Mouse (Mus musculus) bone marrow macrophage, adult 2 months (primary cell): ENCODE results near the gene Bpifb9b. TPM values are rescaled to one million over a fixed set of nuclear protein-coding genes. Genes with fewer than 3 reads are reported as not detected.
"Not testable (repeated sequence)": the region's sequence is repeated elsewhere in the genome, so short reads cannot be mapped to it uniquely, and the experiment has no call there.

Experiments
- H3K27ac ChIP-seq: 2 replicates; pipeline ENCODE4 v1.5.1; 2012; ENCODE audit warnings: low read depth, low read length; ENCODE audit not compliant: insufficient read depth
- H3K4me1 ChIP-seq: 2 replicates; pipeline ENCODE4 v1.6.1; 2012; ENCODE audit warnings: low read length; ENCODE audit not compliant: control insufficient read depth, insufficient read depth
- H3K4me3 ChIP-seq: 2 replicates; pipeline ENCODE4 v1.5.1; 2012; ENCODE audit warnings: mild to moderate bottlenecking, low read length, moderate library complexity; ENCODE audit not compliant: insufficient read depth
- CTCF ChIP-seq: IDR thresholded peaks from 2 replicates; pipeline ENCODE4 v1.5.1; 2012; ENCODE audit warnings: low read depth, mild to moderate bottlenecking, low read length, moderate library complexity
- POLR2A ChIP-seq: IDR thresholded peaks from 2 replicates; pipeline ENCODE4 v1.6.1; 2012; ENCODE audit warnings: mild to moderate bottlenecking, low read depth, low read length, borderline replicate concordance
- polyA plus RNA-seq: library from polyadenylated mRNA; stranded (reverse); fragments of >200 nt; gene quantifications from 2 replicates; pipeline ENCODE4 v1.2.4, GENCODE M21; 2012; ENCODE audit not compliant: missing spikeins, insufficient read depth, insufficient read length

The Bpifb9b gene
- polyA plus RNA-seq, result not detected in 2 replicates

DNA sequence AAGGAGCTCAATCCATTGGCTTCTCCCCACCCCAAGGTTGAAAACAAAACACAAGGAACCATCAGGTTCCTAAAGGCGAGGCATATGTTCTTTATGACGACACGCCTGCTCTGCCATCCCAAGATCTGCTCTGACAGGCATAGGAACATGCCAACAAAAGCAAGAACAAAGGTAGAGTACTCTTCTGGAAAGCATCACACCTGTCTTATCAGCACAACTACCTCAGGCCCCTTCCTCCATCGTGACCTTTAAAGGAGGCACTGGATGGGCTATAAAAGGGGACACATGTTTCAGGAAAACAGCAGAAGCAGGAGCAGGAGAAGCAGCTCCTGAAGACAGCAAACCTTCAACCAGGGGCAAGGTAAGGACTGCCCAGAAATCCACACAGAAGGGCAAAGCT, at the start of gene Bpifb9b:
Bpifb9b (plus strand) TSS at position 301 of the 400 bp plus-strand sequence.
- not testable (repeated sequence) for H3K4me1 ChIP-seq, H3K4me3 ChIP-seq, H3K27ac ChIP-seq

DNA sequence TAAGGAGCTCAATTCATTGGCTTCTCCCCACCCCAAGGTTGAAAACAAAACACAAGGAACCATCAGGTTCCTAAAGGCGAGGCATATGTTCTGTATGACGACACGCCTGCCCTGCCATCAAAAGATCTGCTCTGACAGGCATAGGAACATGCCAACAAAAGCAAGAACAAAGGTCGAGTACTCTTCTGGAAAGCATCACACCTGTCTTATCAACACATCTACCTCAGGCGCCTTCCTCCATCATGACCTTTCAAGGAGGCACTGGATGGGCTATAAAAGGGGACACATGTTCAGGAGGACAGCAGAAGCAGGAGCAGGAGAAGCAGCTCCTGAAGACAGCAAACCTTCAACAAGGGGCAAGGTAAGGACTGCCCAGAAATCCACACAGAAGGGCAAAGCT, 49.5 kb upstream of the Bpifb9b start, which contains the start of gene Bpifb9a:
Bpifb9a (plus strand) TSS at position 301 of the 400 bp plus-strand sequence.
- not testable (repeated sequence) for H3K4me3 ChIP-seq, H3K27ac ChIP-seq, H3K4me1 ChIP-seq

DNA sequence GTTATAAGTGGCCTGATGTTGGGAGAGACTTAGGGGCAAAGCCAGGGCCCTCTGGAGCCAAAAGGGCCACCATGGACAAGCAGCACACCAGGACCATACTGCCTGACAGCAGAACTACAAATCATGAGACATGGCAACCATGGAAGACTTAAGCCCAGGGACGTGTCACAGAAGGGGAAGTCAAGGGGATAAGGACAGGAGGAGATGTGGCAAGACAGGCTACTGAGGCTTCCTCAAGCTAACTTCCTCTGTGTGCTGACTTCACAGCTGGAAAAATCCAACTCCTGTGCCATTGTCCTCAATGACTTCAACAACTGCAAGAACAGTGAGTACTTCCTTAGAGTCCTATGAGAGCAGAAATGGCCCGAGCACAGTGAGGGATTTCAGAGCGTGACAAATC, 42.6 kb upstream of the Bpifb9b start:
- not testable (repeated sequence) for H3K4me3 ChIP-seq, H3K4me1 ChIP-seq
- H3K27ac ChIP-seq, result peak overlapping the region; percentile 21; the same call in 1 of the 2 replicates

DNA sequence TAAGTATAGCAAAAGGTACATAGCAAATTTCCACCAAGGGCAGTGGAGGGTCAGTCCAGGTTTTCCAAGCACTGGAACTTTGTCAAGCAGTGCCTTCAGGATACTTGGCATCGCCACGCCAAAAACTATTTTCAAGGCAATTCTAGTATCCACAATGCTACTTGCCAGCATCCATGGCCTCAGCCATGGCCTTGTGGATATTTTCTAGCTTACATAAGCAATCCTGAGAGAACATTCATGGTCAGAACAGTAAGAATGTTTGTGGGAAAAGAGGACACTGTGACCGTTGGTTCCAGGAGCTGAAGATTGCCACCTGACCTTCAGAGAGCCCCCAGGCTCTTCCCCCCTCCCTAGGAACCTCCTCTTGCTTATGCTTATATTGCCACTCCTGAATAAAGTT, 15.2 kb upstream of the Bpifb9b start:
- H3K27ac ChIP-seq, H3K4me3 ChIP-seq, H3K4me1 ChIP-seq: not testable (repeated sequence)

DNA sequence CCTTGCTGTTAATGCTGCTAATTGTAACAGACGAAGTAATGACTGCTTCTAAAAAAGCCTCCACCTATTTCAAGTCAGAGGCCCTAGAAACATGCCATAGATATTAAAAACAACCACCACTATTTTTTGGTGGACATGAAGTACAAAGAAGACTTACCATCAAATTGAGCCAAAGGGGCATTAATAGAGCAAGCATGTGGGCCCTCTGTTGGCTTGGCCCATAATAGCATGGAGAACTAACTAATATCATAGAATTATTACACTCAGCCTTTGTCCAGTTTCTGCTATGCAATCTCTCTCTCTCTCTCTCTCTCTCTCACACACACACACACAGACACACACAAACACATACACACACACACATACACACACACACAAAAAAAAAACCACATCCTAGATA, 14.2 kb upstream of the Bpifb9b start:
- H3K4me1 ChIP-seq, result no peaks in the 10 kb centered on the region
- no peak overlapping the region for H3K27ac ChIP-seq
- H3K4me3 ChIP-seq, result no peak overlapping the region
- TF ChIP-seq CTCF, result no peak
- TF ChIP-seq POLR2A, result no peak

DNA sequence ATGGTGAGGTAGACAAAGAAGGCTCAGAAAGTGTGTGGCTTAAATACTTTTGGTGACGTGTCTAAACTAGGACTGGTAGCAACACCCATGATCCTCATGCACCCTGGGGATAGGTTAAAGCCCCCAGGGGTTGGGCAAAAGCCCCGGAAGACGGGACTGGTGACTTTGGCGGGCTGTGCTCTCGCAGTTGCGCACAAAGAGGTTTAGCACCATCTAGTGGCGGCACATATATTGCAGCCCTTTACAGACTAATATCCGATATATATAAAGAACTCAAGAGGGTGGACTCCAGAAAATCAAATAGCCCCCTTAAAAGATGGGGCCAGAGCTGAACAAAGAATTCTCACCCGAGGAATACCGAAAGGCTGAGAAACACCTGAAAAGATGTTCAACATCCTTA, 12.3 kb upstream of the Bpifb9b start:
- H3K27ac ChIP-seq, H3K4me1 ChIP-seq, H3K4me3 ChIP-seq: not testable (repeated sequence)
- peak; percentile 27; the same call in 1 of the 2 replicates for TF ChIP-seq CTCF

DNA sequence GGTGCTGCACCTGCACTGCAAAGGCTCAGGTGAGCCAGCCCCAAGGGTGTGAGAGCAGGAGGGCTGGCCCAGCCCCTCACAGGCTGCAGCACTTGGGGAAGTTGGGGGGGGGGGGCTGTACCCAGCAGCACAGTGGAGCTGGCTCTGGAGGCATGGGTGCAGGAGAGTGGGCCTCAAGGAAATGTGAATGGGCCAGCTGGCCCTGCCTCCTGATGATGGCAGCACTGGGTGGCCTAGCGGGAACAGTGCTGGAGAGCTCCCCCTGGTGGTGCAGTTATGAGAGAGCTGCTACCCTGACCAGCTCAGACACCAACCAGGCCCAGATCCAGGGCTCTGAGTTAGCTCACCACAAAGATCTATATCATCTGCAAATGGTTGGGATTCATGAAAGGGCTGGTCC, 6.5 kb upstream of the Bpifb9b start:
- H3K4me1 ChIP-seq, result peaks cover 7% of the 10 kb centered on the region
- H3K4me3 ChIP-seq, result no peak overlapping the region
- no peak for TF ChIP-seq POLR2A
- peak; percentile 87 for TF ChIP-seq CTCF
- H3K27ac ChIP-seq, result no peak overlapping the region

DNA sequence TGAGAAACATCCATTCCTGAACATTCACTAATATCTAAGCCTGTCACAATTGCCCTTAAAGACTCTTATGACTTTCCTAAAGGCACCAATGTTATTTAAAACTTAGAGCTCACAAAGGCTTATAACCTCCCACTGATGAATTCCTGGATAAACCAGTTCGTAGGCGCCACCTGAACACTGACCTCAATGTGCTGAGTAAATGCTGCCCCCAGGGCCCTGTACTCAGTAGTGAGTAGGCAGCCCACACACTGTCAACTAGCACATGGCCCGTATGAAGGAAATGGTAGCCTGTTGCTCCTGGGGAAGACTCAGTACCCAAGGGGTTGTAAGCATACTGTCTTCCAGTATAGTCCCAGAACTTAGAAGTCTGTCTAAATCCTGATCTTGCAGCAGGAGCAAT, 5.3 kb upstream of the Bpifb9b start:
- Histone ChIP-seq H3K27ac (no peak overlapping the region), H3K4me1 (peaks cover 9% of the 10 kb centered on the region), H3K4me3 (no peak overlapping the region)
- TF ChIP-seq POLR2A (no peak), CTCF (no peak)

DNA sequence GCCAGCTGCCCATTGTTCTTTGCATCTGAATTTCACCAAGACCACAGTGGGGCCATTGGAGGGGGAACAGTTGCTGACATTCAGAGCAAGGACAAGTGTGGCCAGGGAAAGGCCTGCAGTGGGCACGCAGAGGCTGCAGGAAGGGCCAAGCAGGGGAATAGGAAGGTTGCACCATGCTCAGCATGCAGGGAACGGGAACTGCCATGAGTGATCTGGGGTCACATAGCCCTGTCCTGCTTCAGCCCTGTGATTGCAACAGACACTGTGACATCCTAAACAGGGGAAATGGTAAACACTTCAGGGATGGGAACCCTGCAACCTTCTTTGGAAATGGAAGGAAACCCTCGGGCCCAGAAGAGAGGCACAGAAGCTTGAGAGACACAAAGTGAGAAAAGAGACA, 2.4 kb upstream of the Bpifb9b start:
- H3K4me3 ChIP-seq, H3K27ac ChIP-seq, H3K4me1 ChIP-seq: not testable (repeated sequence)

DNA sequence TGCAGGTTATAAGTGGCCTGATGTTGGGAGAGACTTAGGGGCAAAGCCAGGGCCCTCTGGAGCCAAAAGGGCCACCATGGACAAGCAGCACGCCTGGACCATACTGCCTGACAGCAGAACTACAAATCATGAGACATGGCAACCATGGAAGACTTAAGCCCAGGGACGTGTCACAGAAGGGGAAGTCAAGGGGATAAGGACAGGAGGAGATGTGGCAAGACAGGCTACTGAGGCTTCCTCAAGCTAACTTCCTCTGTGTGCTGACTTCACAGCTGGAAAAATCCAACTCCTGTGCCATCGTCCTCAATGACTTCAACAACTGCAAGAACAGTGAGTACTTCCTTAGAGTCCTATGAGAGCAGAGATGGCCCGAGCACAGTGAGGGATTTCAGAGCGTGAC, 6.7 kb downstream of the Bpifb9b start:
- H3K4me3 ChIP-seq, H3K4me1 ChIP-seq: not testable (repeated sequence)
- H3K27ac ChIP-seq, result peak overlapping the region; percentile 45

DNA sequence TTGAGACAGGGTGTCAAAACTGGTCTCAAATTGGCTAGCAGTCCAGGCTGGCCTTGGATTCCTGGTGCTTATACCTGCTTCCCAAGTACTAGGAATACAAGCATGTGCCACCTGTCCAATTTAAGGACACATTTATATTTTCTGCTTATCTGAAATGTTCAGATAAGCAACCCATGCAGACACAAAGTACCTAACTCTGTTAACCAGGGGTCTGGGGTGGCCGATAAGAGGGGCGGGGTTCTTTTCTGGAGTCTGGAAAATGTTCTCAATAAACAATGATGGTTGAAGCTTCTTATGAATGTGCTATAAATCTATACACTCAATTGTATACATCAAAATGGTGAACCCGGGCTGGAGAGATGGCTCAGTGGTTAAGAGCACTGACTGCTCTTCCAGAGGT, 19.8 kb downstream of the Bpifb9b start:
- Histone ChIP-seq H3K27ac (no peak overlapping the region), H3K4me1 (no peaks in the 10 kb centered on the region), H3K4me3 (no peak overlapping the region)
- TF ChIP-seq POLR2A (no peak), CTCF (no peak)

DNA sequence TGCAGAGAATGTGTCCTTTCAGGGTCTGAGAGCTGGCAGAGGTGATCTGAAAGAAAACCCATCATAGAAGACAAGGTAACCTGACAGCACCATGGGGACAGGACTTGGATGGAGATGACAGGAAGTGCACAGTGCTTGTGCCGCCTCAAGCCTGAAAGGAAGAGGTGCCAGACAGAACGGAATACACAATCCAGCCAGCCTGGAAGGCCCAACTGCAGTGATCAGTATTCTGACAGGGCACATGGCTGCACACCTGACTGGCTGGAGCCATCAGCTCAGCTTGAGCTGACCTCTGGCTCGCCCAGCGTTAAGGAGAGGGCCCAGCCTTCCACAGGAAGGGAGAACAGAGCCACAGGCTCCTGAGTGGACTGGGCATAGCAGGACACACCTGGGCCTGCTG, 28.5 kb downstream of the Bpifb9b start:
- Histone ChIP-seq H3K4me3 (no peak overlapping the region), H3K27ac (no peak overlapping the region), H3K4me1 (no peaks in the 10 kb centered on the region)
- no peak for TF ChIP-seq POLR2A
- TF ChIP-seq CTCF, result no peak
